Comparison of ENCODE assay signal across 32 mouse cellular contexts in genomic region chr9:108454429-108454828, GRCm38 (mm10). TPM values are rescaled to one million over a fixed set of nuclear protein-coding genes. Genes with fewer than 3 reads are reported as not detected.
A peak's percentile ranks its signal among the peaks of the same experiment; 100 is the strongest.
DNase-seq lines count a peak whose midpoint lies in the region; ATAC-seq and TF ChIP-seq lines count a peak whose summit lies in the region.
"Had no signal": no experiment of that assay in that cellular context is flagged by ENCODE, and none has a peak within 500 bp of the region (broad histone marks: within the 10 kb centered on the region; RNA-seq: fewer than 3 reads in every experiment).

No protein-coding gene starts in this region.

- H3K27me3 ChIP-seq in testis, adult 2 months (ENCODE audit: control insufficient read depth, insufficient read depth, low read length), result no peaks in the 10 kb centered on the region
- H3K27me3 ChIP-seq in stomach, postnatal 0 days (ENCODE audit: control insufficient read depth, insufficient read depth, low read length), result no peaks in the 10 kb centered on the region
- H3K27me3 ChIP-seq: forebrain, embryonic 13.5 days had no signal

- H3K27ac ChIP-seq in layer of hippocampus, adult 2 months, result peak overlapping the region; percentile 85
- H3K27ac ChIP-seq in testis, adult 2 months (ENCODE audit: control insufficient read depth, insufficient read depth, low read depth, low read length), result no peak overlapping the region
- peak overlapping the region; percentile 45; the same call in 1 of the 2 replicates for H3K27ac ChIP-seq in stomach, postnatal 0 days (replicated peaks)
- H3K27ac ChIP-seq: forebrain, embryonic 10.5 days; forebrain, embryonic 13.5 days; hindbrain, embryonic 12.5 days had no signal

- no peak overlapping the region for H3K4me3 ChIP-seq in layer of hippocampus, adult 2 months
- H3K4me3 ChIP-seq in testis, adult 2 months (ENCODE audit: control insufficient read depth, low read depth, low read length), result peak overlapping the region; percentile 57; the same call in 1 of the 2 replicates
- H3K4me3 ChIP-seq in stomach, postnatal 0 days (ENCODE audit: low read depth, low read length), result no peak overlapping the region
- H3K4me3 ChIP-seq: forebrain, embryonic 10.5 days; forebrain, embryonic 13.5 days; hindbrain, embryonic 12.5 days had no signal

- TF ChIP-seq EP300 in stomach, postnatal 0 days (optimal IDR thresholded peaks at IDR 0.05), result no peak

- 86% methylated on average over 6 of the region's 6 CpGs for WGBS in stomach, postnatal 0 days

- DNase-seq in layer of hippocampus, adult 2 months (ENCODE audit: low spot score in 2 of 2), result no peak
- no peak for DNase-seq in layer of hippocampus, postnatal 14 days (ENCODE audit: low spot score in 2 of 2)
- DNase-seq in testis, postnatal 14 days (ENCODE audit: low spot score), result no peak
- no peak for DNase-seq in stomach, postnatal 0 days (ENCODE audit: low spot score)
- no peak for DNase-seq in adipocyte (ENCODE audit: low spot score)
- DNase-seq: adrenal gland, postnatal 10 days; adrenal gland, postnatal 36 days; cerebellum, adult 18-20 months; cerebellum, adult 9-10 months; cerebellum, postnatal 14 days; gastrocnemius, postnatal 10 days; heart, adult 11 months had no signal

- no peaks in the 10 kb centered on the region for H3K36me3 ChIP-seq in testis, adult 2 months (ENCODE audit: control insufficient read depth, insufficient read depth, low read length)
- H3K36me3 ChIP-seq in stomach, postnatal 0 days (ENCODE audit: control insufficient read depth, insufficient read depth, low read length), result no peaks in the 10 kb centered on the region
- H3K36me3 ChIP-seq: forebrain, embryonic 10.5 days; hindbrain, embryonic 12.5 days had no signal

- H3K4me2 ChIP-seq in stomach, postnatal 0 days (replicated peaks; ENCODE audit: low read depth), result no peak overlapping the region
- H3K4me2 ChIP-seq: forebrain, embryonic 13.5 days; heart, embryonic 11.5 days; hindbrain, embryonic 12.5 days had no signal

- TF ChIP-seq POLR2A in testis, adult 2 months (IDR thresholded peaks at IDR 0.05; ENCODE audit: control insufficient read depth, low read depth, low read length), result no peak

- H3K9me3 ChIP-seq in stomach, postnatal 0 days (ENCODE audit: control insufficient read depth, low read length), result no peaks in the 10 kb centered on the region
- H3K9me3 ChIP-seq: forebrain, embryonic 10.5 days; forebrain, embryonic 13.5 days; hindbrain, embryonic 12.5 days had no signal

- H3K9ac ChIP-seq in stomach, postnatal 0 days (ENCODE audit: low read length), result no peak overlapping the region
- H3K9ac ChIP-seq: hindbrain, embryonic 12.5 days had no signal

- ATAC-seq in stomach, postnatal 0 days (ENCODE audit: low FRiP score, low TSS enrichment), result no peak
- ATAC-seq: activated CD4-positive, CD25-positive, alpha-beta regulatory T cell, adult 4 months; CD4-positive, CD25-positive, alpha-beta regulatory T cell, adult 4 months; forebrain, embryonic 13.5 days; forebrain, embryonic 16.5 days; hindbrain, postnatal 0 days had no signal

- peaks cover 22% of the 10 kb centered on the region for H3K4me1 ChIP-seq in testis, adult 2 months (ENCODE audit: control insufficient read depth, insufficient read depth, low read length)
- H3K4me1 ChIP-seq in stomach, postnatal 0 days (replicated peaks; ENCODE audit: control insufficient read depth, insufficient read depth), result 0 out of 2 replicates have a peak, but pooled peaks cover 2% of the 10 kb centered on the region

- TF ChIP-seq CTCF in layer of hippocampus, adult 2 months (conservative IDR thresholded peaks at IDR 0.05), result no peak
- TF ChIP-seq CTCF in testis, adult 2 months (IDR thresholded peaks at IDR 0.05; ENCODE audit: control insufficient read depth, insufficient read depth, insufficient replicate concordance, low read depth, low read length), result no peak
- no peak for TF ChIP-seq CTCF in stomach, postnatal 0 days (IDR thresholded peaks at IDR 0.05; ENCODE audit: low read depth)

RNA-seq across cellular contexts. Expression of gene Ccdc71, which starts 5.9 kb away (rescaled TPM):
- total RNA-seq in layer of hippocampus, adult 2 months (2021), result 10 to 100 TPM; 36.7 to 40.6 TPM
- 10 to 100 TPM; 37.0 to 37.8 TPM for total RNA-seq in layer of hippocampus, postnatal 14 days (2021)
- 19.4 and 20.6 TPM in 2 replicates for polyA plus RNA-seq in testis, adult 2 months (2012; rRNA removed)
- 29.7 and 32.2 TPM in 2 replicates for polyA plus RNA-seq in stomach, postnatal 0 days (2015; fragmentation: Nextera tagmentation; extraction: Ambion mirVana)

RNA-seq across cellular contexts. Expression of gene Klhdc8b, which starts 7.0 kb away (rescaled TPM):
- 10 to 100 TPM; 16.7 to 19.6 TPM for total RNA-seq in layer of hippocampus, adult 2 months (2021)
- 10 to 100 TPM; 17.5 to 18.4 TPM for total RNA-seq in layer of hippocampus, postnatal 14 days (2021)
- 15.2 and 18.7 TPM in 2 replicates for polyA plus RNA-seq in testis, adult 2 months (2012; rRNA removed)
- polyA plus RNA-seq in stomach, postnatal 0 days (2015; fragmentation: Nextera tagmentation; extraction: Ambion mirVana), result 37.2 and 46.7 TPM in 2 replicates

RNA-seq across cellular contexts. Expression of gene BC048562, which starts 18.1 kb away (rescaled TPM):
- not detected for total RNA-seq in layer of hippocampus, adult 2 months (2021)
- not detected for total RNA-seq in layer of hippocampus, postnatal 14 days (2021)
- 91.8 and 100 TPM in 2 replicates for polyA plus RNA-seq in testis, adult 2 months (2012; rRNA removed)
- polyA plus RNA-seq in stomach, postnatal 0 days (2015; fragmentation: Nextera tagmentation; extraction: Ambion mirVana), result not detected in 2 replicates
- total RNA-seq: adrenal gland, adult 18-20 months; adrenal gland, postnatal 10 days; adrenal gland, postnatal 36 days; gastrocnemius, adult 18-20 months; gastrocnemius, postnatal 10 days; gastrocnemius, postnatal 4 days; heart, adult 8-10 months; heart, postnatal 25 days; hematopoietic stem cell, adult 5-6 weeks; hindbrain, postnatal 0 days had no signal
- polyA plus RNA-seq: activated CD4-positive, CD25-positive, alpha-beta regulatory T cell, adult 4 months; C2C12; CD4-positive, CD25-positive, alpha-beta regulatory T cell, adult 4 months; embryonic facial prominence, embryonic 11.5 days; embryonic facial prominence, embryonic 14.5 days; forebrain, embryonic 10.5 days; forebrain, embryonic 13.5 days; forebrain, embryonic 16.5 days; heart, embryonic 11.5 days; heart, embryonic 14.5 days; heart, postnatal 0 days; hindbrain, embryonic 12.5 days; hindbrain, postnatal 0 days had no signal

RNA-seq across cellular contexts. Expression of gene Lamb2, which starts 25.1 kb away (rescaled TPM):
- 10 to 100 TPM; 29.3 to 30.7 TPM for total RNA-seq in layer of hippocampus, adult 2 months (2021)
- 10 to 100 TPM; 34.8 to 39.8 TPM for total RNA-seq in layer of hippocampus, postnatal 14 days (2021)
- polyA plus RNA-seq in testis, adult 2 months (2012; rRNA removed), result 23.3 and 24.3 TPM in 2 replicates
- polyA plus RNA-seq in stomach, postnatal 0 days (2015; fragmentation: Nextera tagmentation; extraction: Ambion mirVana), result 19.2 and 21.8 TPM in 2 replicates

RNA-seq across cellular contexts. Expression of gene Ccdc36, which starts 26.1 kb away (rescaled TPM):
- total RNA-seq in layer of hippocampus, adult 2 months (2021), result under 1 TPM in 1 of 2 experiments, not detected in 1; 0.15 TPM
- total RNA-seq in layer of hippocampus, postnatal 14 days (2021), result under 1 TPM in 1 of 2 experiments, not detected in 1; 0.14 TPM
- 5.3 and 5.8 TPM in 2 replicates for polyA plus RNA-seq in testis, adult 2 months (2012; rRNA removed)
- polyA plus RNA-seq in stomach, postnatal 0 days (2015; fragmentation: Nextera tagmentation; extraction: Ambion mirVana), result 0.39 and 0.41 TPM in 2 replicates
- total RNA-seq: adrenal gland, adult 18-20 months; adrenal gland, postnatal 10 days; adrenal gland, postnatal 36 days; gastrocnemius, adult 18-20 months; heart, adult 8-10 months; heart, postnatal 25 days had no signal
- polyA plus RNA-seq: activated CD4-positive, CD25-positive, alpha-beta regulatory T cell, adult 4 months; C2C12 had no signal
